Mouse (Mus musculus): Measurements from ENCODE around the gene Olfr99. TPM values are rescaled to one million over a fixed set of nuclear protein-coding genes. Genes with fewer than 3 reads are reported as not detected.

The Olfr99 gene
- polyA plus RNA-seq (2015; fragmentation: Nextera tagmentation; extraction: Ambion mirVana), result 0.10 TPM in 1 of 2 replicates, not detected in the other

DNA sequence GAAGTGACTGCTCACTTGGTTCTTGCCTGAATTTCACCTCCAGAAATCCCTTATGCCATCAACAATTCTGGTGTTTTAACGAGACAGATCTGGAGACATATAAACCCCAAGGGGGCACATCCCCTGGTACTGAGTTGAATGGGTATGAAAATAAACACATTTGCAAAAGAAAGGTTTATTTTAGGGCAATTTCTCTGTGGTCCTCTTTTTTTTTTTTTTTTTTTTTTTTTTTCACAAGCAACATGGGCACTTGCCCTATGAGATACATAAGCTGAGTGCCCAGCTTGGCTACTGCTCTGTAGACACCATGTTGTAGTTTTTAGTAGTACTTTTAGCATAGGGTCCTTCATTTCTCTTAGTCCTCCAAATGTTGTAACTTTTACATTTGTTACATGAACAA lies at the start of gene Olfr99:
Gene Olfr99 (minus strand): TSS at position 101 of the 400 bp plus-strand sequence.
- H3K36me3 ChIP-seq, result no peaks in the 10 kb centered on the region
- no peaks in the 10 kb centered on the region for H3K27me3 ChIP-seq (replicated peaks)
- H3K9me3 ChIP-seq, result no peaks in the 10 kb centered on the region
- H3K4me3 ChIP-seq (replicated peaks), result no peak within 1 kb of the TSS
- H3K4me2 ChIP-seq (replicated peaks), result no peak within 1 kb of the TSS
- no peak for ATAC-seq
- WGBS, result 76% methylated on average over 1 of the region's 1 CpGs
- no peak within 1 kb of the TSS for H3K9ac ChIP-seq
- no peaks in the 10 kb centered on the region for H3K4me1 ChIP-seq (replicated peaks)
- H3K27ac ChIP-seq, result no peak within 1 kb of the TSS

DNA sequence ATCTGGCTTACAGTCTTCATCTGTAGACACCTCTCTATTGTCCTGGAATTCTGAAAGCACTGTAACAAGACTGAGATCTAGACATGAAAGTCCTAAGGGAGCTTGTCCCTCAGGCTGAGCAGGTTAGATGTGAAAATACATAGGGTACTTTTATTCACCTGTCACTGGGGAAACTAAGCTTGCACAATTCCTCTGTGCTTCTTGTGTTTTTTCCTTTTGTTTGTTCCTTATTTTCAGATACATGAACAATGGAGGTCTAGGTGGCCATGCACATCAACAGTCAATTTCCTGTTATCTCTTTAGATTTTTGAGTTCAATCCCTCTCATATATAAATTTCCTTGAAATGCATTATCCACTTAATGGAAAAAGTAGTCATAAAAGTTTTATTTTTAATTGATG lies 33.7 kb upstream of the Olfr99 start, which contains the start of gene Olfr102:
Gene Olfr102 (minus strand): TSS at position 101 of the 400 bp plus-strand sequence.
- no peaks in the 10 kb centered on the region for H3K36me3 ChIP-seq
- H3K9me3 ChIP-seq, result no peaks in the 10 kb centered on the region
- H3K4me2 ChIP-seq (replicated peaks), result no peak within 1 kb of the TSS
- H3K27me3 ChIP-seq (replicated peaks), result no peaks in the 10 kb centered on the region
- H3K27ac ChIP-seq, result no peak within 1 kb of the TSS
- no peak within 1 kb of the TSS for H3K9ac ChIP-seq
- no peak for ATAC-seq
- no peaks in the 10 kb centered on the region for H3K4me1 ChIP-seq (replicated peaks)
- no peak within 1 kb of the TSS for H3K4me3 ChIP-seq (replicated peaks)

- Histone ChIP-seq H3K27ac (no peak overlapping the region), H3K9ac (no peak overlapping the region), H3K36me3 (no peaks in the 10 kb centered on the region), H3K4me1 (replicated peaks) (no peaks in the 10 kb centered on the region), H3K9me3 (no peaks in the 10 kb centered on the region), H3K4me3 (replicated peaks) (no peak overlapping the region), H3K27me3 (replicated peaks) (no peaks in the 10 kb centered on the region), H3K4me2 (replicated peaks) (no peak overlapping the region)
- ATAC-seq, result peak; percentile 89
- 27% methylated on average over 2 of the region's 2 CpGs for WGBS
Observed at GRCm38 (mm10) chr17:37310146-37310699, 27.0 kb upstream of the Olfr99 start.

GRCm38 (mm10) chr17:37308483-37308882 lies 25.2 kb upstream of the Olfr99 start:
- Histone ChIP-seq H3K9me3 (no peaks in the 10 kb centered on the region), H3K27ac (no peak overlapping the region), H3K36me3 (no peaks in the 10 kb centered on the region), H3K4me2 (replicated peaks) (no peak overlapping the region), H3K4me1 (replicated peaks) (no peaks in the 10 kb centered on the region), H3K4me3 (replicated peaks) (no peak overlapping the region), H3K27me3 (replicated peaks) (no peaks in the 10 kb centered on the region), H3K9ac (no peak overlapping the region)
- no peak for ATAC-seq
- 38% methylated on average over 4 of the region's 4 CpGs for WGBS

- Histone ChIP-seq H3K9ac (no peak within 1 kb of the TSS), H3K9me3 (no peaks in the 10 kb centered on the region), H3K4me1 (replicated peaks) (no peaks in the 10 kb centered on the region), H3K4me2 (replicated peaks) (no peak within 1 kb of the TSS), H3K27ac (no peak within 1 kb of the TSS), H3K4me3 (replicated peaks) (no peak within 1 kb of the TSS), H3K36me3 (no peaks in the 10 kb centered on the region), H3K27me3 (replicated peaks) (no peaks in the 10 kb centered on the region)
- 84% methylated on average over 4 of the region's 4 CpGs for WGBS
- ATAC-seq, result no peak
Observed at GRCm38 (mm10) chr17:37304213-37304612, 21.0 kb upstream of the Olfr99 start, which contains the start of gene Olfr101. TSS of gene Olfr101 (minus strand) at chr17:37304313.

DNA sequence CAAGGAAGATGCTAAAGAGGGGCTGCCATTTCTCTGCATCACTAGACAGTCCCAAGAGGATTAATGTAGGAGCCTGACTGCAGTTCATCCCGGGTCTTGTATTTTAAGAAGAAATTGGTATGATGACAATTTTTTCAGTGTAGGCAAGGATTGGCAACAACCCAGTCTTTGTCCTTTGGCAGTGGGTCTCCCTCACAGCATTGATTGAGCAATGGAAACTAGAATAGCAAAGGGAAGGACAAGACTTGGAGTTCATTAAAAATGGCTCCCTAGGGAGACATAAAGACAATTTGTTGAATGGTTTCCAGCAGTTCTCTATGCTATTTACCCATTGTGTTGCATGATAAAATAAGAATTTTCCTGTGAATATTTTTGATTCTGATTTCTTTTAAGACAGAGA lies 2.9 kb downstream of the Olfr99 start:
- no peaks in the 10 kb centered on the region for H3K27me3 ChIP-seq (replicated peaks)
- no peaks in the 10 kb centered on the region for H3K36me3 ChIP-seq
- no peak for ATAC-seq
- H3K4me2 ChIP-seq (replicated peaks), result no peak overlapping the region
- 74% methylated on average over 1 of the region's 1 CpGs for WGBS
- no peak overlapping the region for H3K9ac ChIP-seq
- H3K27ac ChIP-seq, result no peak overlapping the region
- no peaks in the 10 kb centered on the region for H3K4me1 ChIP-seq (replicated peaks)
- no peaks in the 10 kb centered on the region for H3K9me3 ChIP-seq
- H3K4me3 ChIP-seq (replicated peaks), result no peak overlapping the region

DNA sequence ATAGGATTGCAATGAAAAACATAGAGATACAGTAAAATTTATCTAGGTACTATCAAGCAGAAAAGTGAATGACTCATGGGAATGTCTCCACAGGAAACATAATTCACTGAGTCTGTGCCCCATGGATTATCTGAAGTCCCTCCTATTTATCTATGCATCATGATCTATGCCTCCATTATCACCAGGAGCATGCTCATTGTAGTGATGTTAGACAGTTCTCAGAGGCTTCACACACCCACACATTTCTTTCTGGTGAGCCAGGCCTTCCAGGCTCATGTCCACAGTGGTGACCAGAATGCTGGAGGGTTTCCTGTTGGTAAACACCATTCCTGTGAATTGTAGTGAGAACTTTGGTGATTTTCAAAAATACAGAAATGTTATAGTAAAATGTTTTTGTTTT lies 6.7 kb downstream of the Olfr99 start:
- Histone ChIP-seq H3K36me3 (no peaks in the 10 kb centered on the region), H3K4me2 (replicated peaks) (no peak overlapping the region), H3K27me3 (replicated peaks) (no peaks in the 10 kb centered on the region), H3K9ac (no peak overlapping the region), H3K4me3 (replicated peaks) (no peak overlapping the region), H3K4me1 (replicated peaks) (no peaks in the 10 kb centered on the region), H3K9me3 (no peaks in the 10 kb centered on the region), H3K27ac (no peak overlapping the region)
- no peak for ATAC-seq

GRCm38 (mm10) chr17:37275626-37276248 lies 7.5 kb downstream of the Olfr99 start:
- no peak overlapping the region for H3K4me2 ChIP-seq (replicated peaks)

GRCm38 (mm10) chr17:37270702-37271092 lies 12.6 kb downstream of the Olfr99 start:
- H3K4me3 ChIP-seq (replicated peaks), result peak overlapping the region; percentile 55
- peak overlapping the region; percentile 47; the same call in 1 of the 2 replicates for H3K9ac ChIP-seq
- no peaks in the 10 kb centered on the region for H3K9me3 ChIP-seq
- ATAC-seq, result peak; percentile 74
- no peaks in the 10 kb centered on the region for H3K27me3 ChIP-seq (replicated peaks)
- no peaks in the 10 kb centered on the region for H3K36me3 ChIP-seq
- H3K4me1 ChIP-seq (replicated peaks), result no peaks in the 10 kb centered on the region; the same call in 1 of the 2 replicates
- 45% methylated on average over 8 of the region's 8 CpGs for WGBS
- H3K27ac ChIP-seq, result no peak overlapping the region
- peak overlapping the region; percentile 93 for H3K4me2 ChIP-seq (replicated peaks)

More at GRCm38 (mm10) chr17:37275626-37276248, 7.5 kb downstream of the Olfr99 start:
- Histone ChIP-seq H3K4me1 (replicated peaks) (no peaks in the 10 kb centered on the region; the same call in 1 of the 2 replicates), H3K27me3 (replicated peaks) (no peaks in the 10 kb centered on the region), H3K27ac (no peak overlapping the region), H3K9me3 (no peaks in the 10 kb centered on the region), H3K36me3 (no peaks in the 10 kb centered on the region), H3K4me3 (replicated peaks) (no peak overlapping the region), H3K9ac (no peak overlapping the region)
- WGBS, result 88% methylated on average over 2 of the region's 2 CpGs
- ATAC-seq, result no peak

DNA sequence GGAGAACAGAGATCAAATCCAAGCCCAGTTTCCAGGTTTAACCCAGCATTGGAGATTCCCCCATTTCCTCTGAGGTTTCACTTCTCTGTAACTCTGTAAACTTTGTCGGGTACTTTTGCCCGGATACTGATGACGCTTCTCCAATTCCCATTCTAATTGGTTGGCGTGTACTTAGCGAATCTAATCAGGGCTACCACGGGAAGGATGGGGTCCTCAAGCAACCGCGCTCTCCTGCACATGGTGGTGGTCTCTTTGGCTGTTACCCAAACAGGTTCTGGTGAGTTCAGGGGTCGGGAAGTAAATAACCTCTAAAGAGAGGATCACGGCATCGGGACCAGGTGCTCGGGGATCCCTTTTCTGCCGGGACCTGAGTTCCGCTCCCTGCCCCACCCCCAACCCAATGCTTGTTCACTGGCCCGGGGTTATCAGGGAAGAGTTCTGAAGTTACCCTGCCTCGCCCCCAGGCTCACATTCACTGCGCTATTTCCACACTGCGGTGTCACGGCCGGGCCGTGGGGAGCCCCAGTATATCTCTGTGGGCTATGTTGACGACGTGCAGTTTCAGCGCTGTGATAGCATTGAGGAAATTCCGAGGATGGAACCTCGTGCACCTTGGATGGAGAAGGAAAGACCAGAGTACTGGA lies 13.1 kb downstream of the Olfr99 start, which contains the start of gene H2-M3:
Gene H2-M3 (plus strand): TSS at position 163 of the 644 bp plus-strand sequence.
- H3K4me2 ChIP-seq (replicated peaks), result peak within 1 kb of the TSS; percentile 93
- no peaks in the 10 kb centered on the region for H3K27me3 ChIP-seq (replicated peaks)
- peak; percentile 97 for ATAC-seq
- no peaks in the 10 kb centered on the region for H3K36me3 ChIP-seq
- H3K9me3 ChIP-seq, result no peaks in the 10 kb centered on the region
- H3K4me3 ChIP-seq (replicated peaks), result peak within 1 kb of the TSS; percentile 55
- no peak within 1 kb of the TSS for H3K27ac ChIP-seq
- no peaks in the 10 kb centered on the region; the same call in 1 of the 2 replicates for H3K4me1 ChIP-seq (replicated peaks)
- peak within 1 kb of the TSS; percentile 47; the same call in 1 of the 2 replicates for H3K9ac ChIP-seq
- WGBS, result 2% methylated on average over 26 of the region's 26 CpGs

DNA sequence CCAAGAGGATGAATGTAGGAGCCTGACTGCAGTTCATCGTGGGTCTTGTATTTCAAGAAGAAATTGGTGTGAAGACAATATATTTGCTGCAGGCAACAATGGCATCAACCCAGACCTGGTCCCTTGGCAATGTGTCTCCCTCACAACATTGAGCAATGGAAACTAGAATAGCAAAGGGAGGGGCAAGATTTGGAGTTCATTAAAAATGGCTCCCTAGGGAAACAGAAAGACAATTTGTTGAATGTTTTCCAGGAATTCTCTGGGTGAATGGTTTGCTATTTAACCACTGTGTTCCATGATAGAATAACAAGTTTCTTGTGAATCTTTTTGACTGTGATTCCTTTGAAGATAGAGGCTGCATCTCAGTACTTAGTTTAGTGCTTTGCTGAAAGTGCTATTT lies 19.6 kb downstream of the Olfr99 start, which contains the start of gene Olfr98:
Gene Olfr98 (minus strand): TSS at position 124 of the 400 bp plus-strand sequence.
- Histone ChIP-seq H3K4me1 (replicated peaks) (no peaks in the 10 kb centered on the region), H3K9ac (no peak within 1 kb of the TSS), H3K9me3 (no peaks in the 10 kb centered on the region), H3K4me2 (replicated peaks) (no peak within 1 kb of the TSS), H3K36me3 (no peaks in the 10 kb centered on the region), H3K4me3 (replicated peaks) (no peak within 1 kb of the TSS), H3K27me3 (replicated peaks) (no peaks in the 10 kb centered on the region), H3K27ac (no peak within 1 kb of the TSS)
- ATAC-seq, result no peak
- WGBS, result 77% methylated on average over 1 of the region's 1 CpGs

DNA sequence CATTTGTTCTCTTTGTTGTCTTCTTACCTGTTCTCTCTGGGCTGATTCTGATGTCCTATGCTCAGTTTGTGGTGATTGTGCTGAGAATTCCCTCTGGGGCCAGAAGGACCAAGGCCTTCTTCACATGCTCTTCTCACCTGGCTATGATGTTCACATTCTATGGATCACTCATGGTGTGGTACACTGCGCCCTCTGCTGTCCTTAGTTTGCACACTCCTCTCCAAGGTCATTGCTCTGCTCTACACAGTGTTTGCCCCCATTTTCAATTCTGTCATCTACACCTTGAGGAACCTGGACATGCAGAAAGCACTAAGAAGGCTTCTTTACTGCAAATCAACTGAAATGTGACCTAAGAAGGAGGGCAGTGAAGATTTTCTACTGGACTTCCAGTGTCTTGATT lies 32.7 kb downstream of the Olfr99 start:
- Histone ChIP-seq H3K4me2 (replicated peaks) (no peak overlapping the region), H3K4me1 (replicated peaks) (no peaks in the 10 kb centered on the region), H3K36me3 (no peaks in the 10 kb centered on the region), H3K27me3 (replicated peaks) (no peaks in the 10 kb centered on the region), H3K9ac (no peak overlapping the region), H3K4me3 (replicated peaks) (no peak overlapping the region), H3K9me3 (no peaks in the 10 kb centered on the region), H3K27ac (no peak overlapping the region)
- WGBS, result 6% methylated on average over 1 of the region's 1 CpGs
- 0 out of 2 replicates have a peak, but pooled peaks have one; percentile 53 for ATAC-seq
